Comparison of ENCODE assay signal across 27 mouse cellular contexts in genomic region chr6:9028501-9028900, GRCm38 (mm10).
"Had no signal": no experiment of that assay in that cellular context is flagged by ENCODE, and none has a peak within 500 bp of the region (broad histone marks: within the 10 kb centered on the region; RNA-seq: fewer than 3 reads in every experiment).

No protein-coding gene starts in this region.

- H3K9ac ChIP-seq: heart, embryonic 13.5 days; heart, embryonic 15.5 days; hindbrain, embryonic 13.5 days; hindbrain, embryonic 15.5 days; kidney, embryonic 15.5 days; limb, embryonic 12.5 days; liver, embryonic 13.5 days; liver, embryonic 15.5 days had no signal

- DNase-seq: gastrocnemius, postnatal 14 days; gastrocnemius, postnatal 36 days; heart, adult 11 months; heart, adult 2 months; heart, postnatal 14 days; heart, postnatal 36 days; kidney, adult 11 months; kidney, adult 2 months; kidney, adult 9 months; kidney, postnatal 14 days; kidney, postnatal 36 days; layer of hippocampus, adult 9-11 months; liver; liver, embryonic 13.5 days had no signal

- H3K9me3 ChIP-seq: heart, embryonic 13.5 days; heart, embryonic 15.5 days; hindbrain, embryonic 13.5 days; hindbrain, embryonic 15.5 days; kidney, embryonic 15.5 days; limb, embryonic 10.5 days; limb, embryonic 12.5 days; liver, embryonic 13.5 days; liver, embryonic 15.5 days had no signal

- H3K27me3 ChIP-seq: heart, embryonic 13.5 days; heart, embryonic 15.5 days; hindbrain, embryonic 13.5 days; hindbrain, embryonic 15.5 days; kidney, embryonic 15.5 days; limb, embryonic 12.5 days; liver, embryonic 13.5 days; liver, embryonic 15.5 days had no signal

- H3K36me3 ChIP-seq: heart, embryonic 13.5 days; heart, embryonic 15.5 days; hindbrain, embryonic 13.5 days; hindbrain, embryonic 15.5 days; kidney, embryonic 15.5 days; limb, embryonic 10.5 days; limb, embryonic 12.5 days; liver, embryonic 13.5 days; liver, embryonic 15.5 days had no signal

- H3K4me1 ChIP-seq: heart, embryonic 13.5 days; heart, embryonic 15.5 days; kidney, embryonic 15.5 days; limb, embryonic 10.5 days; limb, embryonic 12.5 days; liver, embryonic 13.5 days; liver, embryonic 15.5 days had no signal

- H3K4me2 ChIP-seq: heart, embryonic 11.5 days; heart, embryonic 13.5 days; heart, embryonic 15.5 days; hindbrain, embryonic 13.5 days; hindbrain, embryonic 15.5 days; kidney, embryonic 15.5 days; limb, embryonic 12.5 days; liver, embryonic 11.5 days; liver, embryonic 13.5 days; liver, embryonic 15.5 days had no signal

- H3K27ac ChIP-seq: heart, adult 2 months; heart, embryonic 13.5 days; heart, embryonic 15.5 days; hindbrain, embryonic 13.5 days; hindbrain, embryonic 15.5 days; hindbrain, postnatal 0 days; kidney, embryonic 15.5 days; kidney, postnatal 0 days; left cerebral cortex, adult 2 months; limb, embryonic 10.5 days; limb, embryonic 12.5 days; liver, embryonic 13.5 days; liver, embryonic 15.5 days had no signal

- H3K4me3 ChIP-seq: heart, adult 2 months; heart, embryonic 13.5 days; heart, embryonic 15.5 days; hindbrain, embryonic 13.5 days; hindbrain, embryonic 15.5 days; kidney, embryonic 15.5 days; left cerebral cortex, adult 2 months; limb, embryonic 10.5 days; limb, embryonic 12.5 days; liver, embryonic 13.5 days; liver, embryonic 15.5 days had no signal
